Mouse (Mus musculus): ENCODE data around the gene Plcb4.

The Plcb4 gene

GRCm38 (mm10) chr2:135759499-135760095, 100.8 kb downstream of the Plcb4 start:
- DNase-seq (ENCODE audit: low spot score): no peak

GRCm38 (mm10) chr2:135761226-135761802, 102.5 kb downstream of the Plcb4 start:
- peak; percentile 39 for DNase-seq (ENCODE audit: low spot score)

DNA sequence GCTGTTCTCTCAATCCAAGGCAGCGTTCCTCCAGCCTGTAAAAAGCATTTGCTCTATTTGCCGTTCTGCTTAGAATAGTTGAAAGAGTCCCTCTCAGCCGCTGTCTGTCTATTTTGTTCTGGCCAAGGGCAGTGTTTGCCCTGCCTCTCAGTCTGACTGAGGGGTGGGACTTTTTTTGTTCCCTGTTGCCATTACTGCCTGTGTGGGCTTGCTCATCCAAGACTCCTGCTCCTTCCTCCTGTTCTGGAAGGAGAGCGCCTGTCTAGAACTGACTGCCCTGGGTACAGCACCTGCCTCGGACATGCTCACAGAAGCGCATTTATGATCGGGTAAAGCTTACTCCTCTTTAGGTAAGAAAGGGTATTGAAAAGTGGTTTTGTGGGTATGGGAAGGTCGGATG, 105.9 kb downstream of the Plcb4 start:
- no peak for DNase-seq (ENCODE audit: low spot score)

DNA sequence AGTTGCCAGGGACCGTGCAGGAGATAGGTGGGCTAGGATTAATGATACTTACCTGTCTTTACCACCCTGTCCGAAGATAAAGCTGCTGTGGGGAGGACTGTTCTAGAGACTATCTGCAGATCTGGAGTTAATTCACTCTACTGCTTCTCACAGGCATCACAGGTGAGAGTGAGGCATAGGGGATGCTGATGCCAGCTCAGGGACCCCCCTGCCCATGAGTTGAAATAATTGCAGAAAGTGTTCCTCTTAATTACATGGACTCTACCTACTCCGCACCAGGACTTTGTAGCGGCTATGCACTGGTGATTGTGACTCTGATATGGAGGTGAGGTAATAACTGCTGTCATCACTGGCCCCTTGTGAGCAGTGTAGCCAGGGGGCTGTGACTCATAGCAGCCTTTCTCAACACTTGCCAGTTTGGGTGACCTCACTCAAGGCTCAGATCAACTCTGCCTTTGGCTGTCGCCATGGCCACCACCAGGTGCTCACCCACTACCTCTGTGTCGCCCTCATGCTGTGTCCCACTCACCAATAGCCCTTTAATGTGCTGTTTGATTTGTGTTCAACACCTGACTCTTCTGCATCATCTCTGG, 107.8 kb downstream of the Plcb4 start:
- DNase-seq (ENCODE audit: low spot score): peak; percentile 62

DNA sequence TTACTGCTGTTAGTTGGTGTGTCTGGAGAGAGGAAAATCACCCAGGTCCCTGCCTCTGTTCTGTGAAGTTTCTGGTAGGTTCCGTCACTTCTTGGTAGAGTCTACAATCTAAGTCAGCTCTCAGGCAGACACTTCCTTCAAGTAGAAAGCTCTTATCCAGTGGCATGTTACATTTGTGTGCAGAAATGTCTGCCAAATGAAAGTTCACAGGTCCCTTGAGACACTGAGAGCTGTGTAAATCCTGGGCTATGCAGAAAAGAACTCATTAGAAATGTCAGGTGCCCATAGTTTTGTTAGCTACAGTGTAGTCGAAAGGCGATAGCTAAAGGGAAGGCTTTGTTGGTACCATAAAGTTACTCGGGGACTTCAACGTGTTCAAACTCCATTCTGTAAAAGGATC, 108.7 kb downstream of the Plcb4 start:
- DNase-seq (ENCODE audit: low spot score): no peak

GRCm38 (mm10) chr2:135769701-135770100, 110.9 kb downstream of the Plcb4 start:
- DNase-seq (ENCODE audit: low spot score): no peak

DNA sequence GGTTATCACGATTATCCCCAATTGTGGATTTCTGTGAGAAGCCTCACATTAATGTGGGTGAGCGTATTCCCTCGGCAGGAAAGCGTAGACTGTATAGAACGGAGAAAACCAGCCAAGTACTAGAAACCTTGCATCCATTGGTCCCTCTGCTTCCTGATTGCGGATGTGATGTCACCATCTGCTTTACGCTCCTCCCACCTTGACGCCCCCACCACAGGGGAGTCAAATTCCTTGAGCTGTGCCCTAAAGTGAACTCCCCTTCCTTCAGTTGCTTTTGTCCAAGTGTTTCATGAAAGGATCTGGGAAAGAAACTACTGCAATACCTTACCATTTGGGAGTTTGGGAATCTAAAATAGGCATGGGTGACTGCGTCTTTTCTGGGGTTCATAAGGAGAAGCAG, 111.4 kb downstream of the Plcb4 start:
- DNase-seq (ENCODE audit: low spot score): no peak

- DNase-seq (ENCODE audit: low spot score): peak; percentile 18
Measured at GRCm38 (mm10) chr2:135773194-135773972, 114.6 kb downstream of the Plcb4 start.

DNA sequence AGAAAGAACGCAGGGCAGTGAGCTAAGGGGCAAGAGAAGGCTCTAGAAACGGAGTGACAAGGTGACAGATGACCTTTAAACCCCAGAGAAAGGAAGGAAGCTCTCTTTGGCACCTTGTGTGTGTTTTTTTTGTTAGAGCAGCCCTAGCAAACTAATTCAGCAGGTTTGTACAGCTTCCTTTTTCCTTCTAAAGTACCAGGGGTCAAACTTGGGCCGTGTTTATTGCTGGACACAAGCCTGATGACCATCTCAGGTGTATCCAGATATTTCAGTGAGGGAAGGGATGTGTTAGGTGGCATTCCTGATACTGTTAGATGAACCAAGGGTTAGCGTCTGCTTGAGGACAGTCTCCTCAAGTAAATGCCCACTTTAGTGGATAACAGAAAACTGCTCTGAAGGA, 116.2 kb downstream of the Plcb4 start:
- DNase-seq (ENCODE audit: low spot score): no peak

DNA sequence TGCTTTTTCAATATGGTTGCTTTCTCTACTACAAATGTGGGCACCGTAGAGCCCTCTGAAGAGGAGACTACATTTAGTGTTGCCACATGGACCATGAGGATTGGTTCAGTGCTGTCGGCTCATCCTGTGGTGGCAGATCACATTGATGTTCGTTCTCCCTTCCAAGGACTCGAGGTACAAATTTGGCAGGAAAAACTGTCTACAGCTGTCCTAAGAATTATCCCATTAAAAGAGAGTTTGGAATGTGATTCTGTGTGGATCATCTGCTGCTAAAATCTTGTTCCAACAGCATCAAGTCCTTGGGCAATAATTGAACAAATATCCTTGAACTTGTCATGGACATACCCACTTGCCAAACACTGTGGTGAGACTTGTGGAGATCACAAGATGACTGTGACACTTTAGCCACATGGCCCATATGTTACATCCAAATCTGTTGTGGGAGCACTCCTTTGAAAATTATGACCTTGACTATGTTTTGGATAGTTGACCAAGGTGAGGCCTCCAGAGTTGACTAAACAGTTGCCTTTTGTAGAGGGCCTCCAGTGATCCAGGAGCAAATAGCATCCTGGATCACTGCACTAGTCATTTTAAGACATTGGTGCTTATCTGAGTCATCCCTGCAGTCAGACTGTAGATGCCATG, 117.4 kb downstream of the Plcb4 start:
- no peak for DNase-seq (ENCODE audit: low spot score)

DNA sequence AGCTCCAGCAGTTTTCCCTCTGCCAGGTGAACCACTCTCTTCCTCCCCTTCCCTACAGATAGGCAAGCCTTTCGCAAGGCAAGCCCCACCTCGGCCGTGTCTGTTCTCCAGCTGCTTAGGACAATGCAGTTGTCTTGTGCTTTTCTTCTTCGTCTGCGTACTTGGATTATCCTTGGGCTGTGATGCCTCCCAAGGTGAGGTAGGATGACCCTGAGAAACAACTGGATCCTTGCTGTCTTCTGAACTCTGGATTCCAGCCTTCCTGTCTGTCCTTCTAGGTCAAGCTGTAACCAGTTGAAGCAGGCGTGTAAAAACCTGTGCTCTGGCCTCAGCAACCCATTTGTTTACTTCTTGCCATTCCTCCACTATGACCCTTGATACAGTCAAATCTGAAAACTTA, 122.6 kb downstream of the Plcb4 start:
- DNase-seq (ENCODE audit: low spot score): no peak

DNA sequence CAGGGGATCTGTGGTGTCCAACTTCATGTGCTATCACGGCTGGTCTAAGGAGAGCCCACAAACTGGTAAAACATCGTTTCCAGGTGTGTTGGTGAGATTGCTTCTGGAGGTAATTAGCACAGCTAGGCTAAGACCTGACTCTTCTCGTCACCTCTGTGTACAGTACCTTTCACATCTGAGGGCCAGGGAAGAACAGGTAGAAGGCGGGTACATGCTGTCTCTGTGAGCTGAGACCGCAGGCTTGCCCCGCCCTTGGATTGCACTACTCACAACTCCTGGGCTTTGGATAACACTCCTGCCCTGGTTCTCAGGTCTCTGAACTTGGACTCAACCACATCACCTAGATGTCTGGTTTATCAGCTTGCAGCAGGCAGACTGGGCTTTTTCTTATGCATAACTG, 128.6 kb downstream of the Plcb4 start:
- DNase-seq (ENCODE audit: low spot score): no peak

- DNase-seq (ENCODE audit: low spot score): no peak
Measured at GRCm38 (mm10) chr2:135792907-135793306, 134.1 kb downstream of the Plcb4 start.

GRCm38 (mm10) chr2:135796684-135797083, 137.9 kb downstream of the Plcb4 start:
- no peak for DNase-seq (ENCODE audit: low spot score)

DNA sequence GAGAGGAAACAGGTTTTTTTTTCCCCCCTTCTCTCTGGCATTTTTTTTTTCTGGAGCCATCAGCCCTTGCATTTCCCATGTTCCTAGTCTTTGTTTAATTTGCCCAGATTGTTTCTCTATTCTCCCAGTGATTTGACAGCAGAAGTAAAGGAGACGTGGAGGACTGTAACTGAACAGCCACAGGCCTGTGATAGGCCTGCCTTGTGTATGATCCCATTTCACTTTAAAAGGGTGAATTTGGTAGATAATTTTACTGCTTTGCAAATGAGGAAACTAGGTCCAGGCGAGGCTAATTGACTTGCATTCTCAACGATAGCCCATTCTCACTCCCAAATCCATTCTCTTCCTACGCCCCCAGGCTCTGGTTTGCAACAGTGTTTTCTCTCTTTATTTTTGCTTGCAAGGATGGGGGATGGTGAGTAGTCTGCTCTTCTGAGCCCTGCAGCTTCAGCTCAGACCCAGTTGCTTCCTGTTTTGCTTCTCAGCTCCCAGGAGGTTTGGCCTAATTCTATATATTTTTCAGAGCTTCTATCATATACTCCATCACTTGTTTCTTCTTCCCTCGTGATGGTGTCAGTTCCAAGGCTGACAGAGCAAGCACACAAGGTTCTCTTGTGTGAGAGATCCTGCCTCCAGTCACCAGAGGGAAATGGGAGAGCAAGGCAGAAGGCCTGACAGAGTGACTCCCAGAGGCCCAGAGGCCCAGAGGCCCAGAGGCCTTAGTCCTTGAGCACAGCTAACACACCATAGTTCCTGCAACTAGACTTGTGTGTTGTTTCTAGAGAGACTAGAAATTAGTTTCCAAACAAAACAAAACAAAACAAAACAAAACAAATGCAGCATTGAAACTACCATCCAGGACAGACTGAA, 139.1 kb downstream of the Plcb4 start:
- DNase-seq (ENCODE audit: low spot score): peak; percentile 10

DNA sequence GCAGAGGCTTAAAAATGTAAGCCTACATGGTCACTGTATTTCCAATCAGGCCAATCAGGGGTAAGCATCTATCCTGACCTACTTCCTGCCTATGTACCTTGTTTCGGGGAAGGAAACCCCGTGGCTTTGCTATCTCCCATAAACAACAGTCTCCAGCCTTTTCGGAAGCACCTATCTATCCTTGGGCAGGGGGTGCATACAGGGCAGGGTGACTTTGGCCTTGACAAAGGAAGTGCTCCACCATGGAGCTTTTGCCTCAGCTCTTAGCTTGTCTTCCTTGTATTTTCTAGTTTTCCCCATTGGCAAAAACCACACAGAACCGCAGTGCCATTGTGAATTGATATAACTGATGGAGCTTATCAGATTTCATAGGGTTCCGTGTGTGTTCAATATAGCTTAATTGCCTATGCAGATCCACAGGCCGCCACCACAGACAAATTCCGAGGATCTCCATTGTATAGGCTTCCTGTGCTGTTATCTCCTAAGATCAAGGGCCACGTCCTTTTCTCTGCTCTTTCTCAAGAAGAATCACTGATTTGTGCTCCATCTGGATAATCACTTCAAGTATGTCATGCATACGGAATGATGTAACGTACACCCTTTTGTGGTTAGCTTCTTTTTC, 140.4 kb downstream of the Plcb4 start:
- peak; percentile 27 for DNase-seq (ENCODE audit: low spot score)

DNA sequence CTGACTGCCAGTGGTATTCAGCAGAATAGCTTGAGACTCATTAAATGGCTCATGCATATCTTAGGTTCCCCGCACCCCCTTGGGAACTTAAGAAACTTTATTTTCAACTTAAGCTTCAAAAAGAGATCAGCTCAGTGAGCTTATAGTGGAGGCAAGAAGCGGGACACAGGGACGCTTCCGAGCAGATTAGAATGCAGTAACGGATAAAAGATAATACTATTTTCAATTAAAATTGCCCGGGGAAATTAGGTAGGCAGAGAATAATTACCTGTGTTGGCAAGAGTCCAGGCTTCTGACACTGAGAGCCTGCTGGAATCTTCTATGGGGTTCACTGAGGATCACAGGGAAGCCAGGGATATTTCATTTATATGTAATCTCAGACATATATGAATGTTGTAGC, 141.6 kb downstream of the Plcb4 start:
- no peak for DNase-seq (ENCODE audit: low spot score)

DNA sequence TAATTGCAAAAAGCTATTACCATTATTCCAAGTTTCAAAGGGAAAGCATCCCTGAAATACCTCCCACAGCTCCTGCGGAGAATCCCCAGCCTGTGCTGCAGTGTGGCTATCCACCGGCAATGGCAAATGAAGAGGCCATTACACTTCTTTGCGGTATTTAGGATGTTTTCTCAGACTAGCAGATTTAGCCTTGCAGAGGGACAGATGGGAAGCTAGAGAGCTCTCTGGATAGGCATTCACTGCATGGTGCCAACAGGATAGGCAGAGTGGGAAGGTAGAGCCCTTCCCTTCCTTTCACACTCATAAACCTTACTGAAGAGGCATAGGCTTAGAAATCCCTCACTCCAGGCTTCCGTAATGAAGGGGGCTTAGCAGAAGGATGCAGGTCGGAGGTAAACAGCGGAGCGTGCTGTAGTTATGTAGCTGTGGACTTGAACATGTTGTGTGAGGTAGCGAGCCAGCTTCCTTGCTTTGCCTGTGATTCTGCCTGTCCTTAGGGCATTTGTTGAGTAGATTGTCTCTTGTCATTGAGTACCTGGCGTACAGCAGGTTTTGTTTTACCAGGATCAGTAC, 144.2 kb downstream of the Plcb4 start:
- DNase-seq (ENCODE audit: low spot score): no peak

- peak; percentile 12 for DNase-seq (ENCODE audit: low spot score)
Measured at GRCm38 (mm10) chr2:135805748-135806685, 147.2 kb downstream of the Plcb4 start.

DNA sequence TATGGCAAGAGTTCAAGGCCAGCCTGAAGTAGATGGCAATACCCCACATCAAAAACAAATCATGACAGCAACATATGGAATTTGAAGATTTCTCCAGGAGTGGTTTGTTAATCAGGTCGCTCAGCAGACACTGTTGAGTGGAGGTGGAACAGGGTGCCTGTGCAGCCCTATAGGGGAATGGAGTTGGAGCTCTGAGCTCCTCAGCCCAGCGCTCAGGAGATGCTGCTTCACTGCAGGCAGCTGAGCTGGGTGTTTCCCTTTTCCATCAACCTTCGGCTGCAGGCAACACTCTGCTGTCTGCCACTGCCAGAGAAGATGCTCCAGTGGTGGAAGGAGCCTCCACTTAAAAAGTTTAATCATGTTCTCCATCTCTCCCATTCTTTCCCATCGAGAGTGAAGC, 149.5 kb downstream of the Plcb4 start:
- DNase-seq (ENCODE audit: low spot score): no peak

Measured in MN1 (cell line).